Mouse (Mus musculus) CD8-positive naive resting alpha-beta T cell, adult 2 months (primary cell): ENCODE measurements at regions not wholly inside any gene's neighbourhood (a gene's known extent, or its start where the extent isn't known, plus 50 kb on each side); places are given as distances from the start of the nearest gene placed in this dataset.
"Not testable (repeated sequence)": the region's sequence is repeated elsewhere in the genome, so short reads cannot be mapped to it uniquely, and the experiment has no call there.

ENCODE experiments used
- DNase-seq, 2 experiments: peaks; one replicate each; pipeline ENCODE4 v3.0.0; 2022; ENCODE audit warnings: low read depth in 2 of 2, low spot score in 2 of 2

DNA sequence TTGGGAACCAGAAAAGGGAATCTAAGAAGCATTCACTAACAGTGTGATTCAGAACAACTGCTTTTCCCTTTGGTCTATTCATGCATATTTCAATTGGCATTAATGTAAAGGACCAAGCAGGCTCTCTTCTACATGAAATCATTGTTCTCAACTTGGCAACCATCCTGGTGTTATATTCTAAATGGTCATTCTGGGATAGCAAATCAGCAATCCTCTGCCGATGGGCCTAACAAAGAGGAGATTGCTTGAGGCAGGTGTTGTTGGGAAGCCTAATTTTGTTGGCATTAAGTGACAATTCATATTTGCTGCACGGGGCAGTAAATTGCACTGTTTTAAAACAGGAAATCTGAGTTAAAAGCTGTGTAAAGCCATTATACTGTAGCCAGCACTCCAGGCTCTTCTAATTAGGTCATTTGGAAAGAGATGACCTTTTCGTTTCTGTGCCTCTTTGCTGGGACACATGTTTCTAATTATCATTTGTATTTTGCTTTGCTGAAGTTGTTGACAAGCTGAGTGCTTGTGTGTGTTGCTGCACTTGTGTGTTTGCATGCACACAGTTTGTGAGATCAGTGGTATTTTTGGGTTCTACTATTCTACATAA, 275.4 kb downstream of the Cetn3 start:
- DNase-seq: no peak

DNA sequence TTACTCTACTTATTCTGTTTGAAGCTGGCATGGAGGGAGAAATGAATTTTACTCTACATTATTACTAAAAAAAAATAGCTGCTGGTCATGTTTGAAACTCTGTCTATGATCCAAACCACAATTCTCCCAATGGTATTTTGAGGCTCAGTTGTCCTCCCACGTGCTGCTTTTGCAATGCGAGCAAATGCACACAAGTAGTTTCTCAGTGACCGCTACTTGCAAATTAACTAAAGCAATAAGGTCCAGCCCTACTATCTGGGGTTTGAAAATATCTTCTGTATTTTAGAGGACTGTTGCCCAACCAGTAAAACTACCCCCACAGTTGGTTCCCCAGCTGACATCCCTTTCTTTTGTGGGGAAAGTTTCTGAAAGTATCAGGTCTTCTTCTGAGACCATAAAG, 276.0 kb downstream of the Cetn3 start:
- DNase-seq: no peak

DNA sequence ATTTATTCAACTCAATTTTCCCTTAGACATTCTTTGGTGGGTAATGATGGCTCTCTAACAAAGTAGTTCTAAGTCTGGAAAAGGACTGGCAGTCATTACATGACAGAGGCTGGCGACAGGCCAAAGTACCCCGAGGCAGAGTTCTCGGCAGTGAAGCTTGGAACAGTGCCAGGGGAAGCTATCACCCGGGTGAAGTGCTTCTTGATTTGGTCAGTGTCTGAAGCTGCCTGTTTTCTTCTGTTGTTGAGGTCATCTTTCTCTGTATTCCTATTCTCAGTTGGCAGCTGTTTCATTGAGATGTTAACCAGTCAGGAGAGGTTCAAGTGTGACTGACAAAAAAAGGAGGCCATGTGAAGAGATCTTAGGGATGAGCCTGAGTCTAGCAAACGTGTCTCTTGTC, 276.6 kb downstream of the Cetn3 start:
- no peak for DNase-seq

DNA sequence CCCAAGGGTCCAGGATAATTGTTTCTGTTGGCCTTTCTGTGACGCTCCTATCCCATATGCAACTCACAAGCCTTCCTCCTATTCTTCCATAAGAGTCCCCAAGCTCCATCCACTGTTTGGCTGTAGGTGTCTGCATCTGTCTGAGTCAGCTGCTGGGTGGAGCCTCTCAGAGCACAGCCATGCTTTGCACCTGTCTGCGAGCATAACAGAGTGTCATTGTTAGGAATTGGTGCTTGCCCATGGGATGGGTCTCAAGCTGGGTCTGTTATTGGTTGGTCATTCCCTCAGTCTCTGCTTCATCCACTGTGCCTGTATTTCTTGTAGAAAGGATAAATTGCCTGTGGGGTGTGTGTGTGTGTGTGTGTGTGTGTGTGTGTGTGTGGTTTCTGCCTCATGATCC, 281.0 kb downstream of the Cetn3 start:
- DNase-seq: not testable (repeated sequence)

DNA sequence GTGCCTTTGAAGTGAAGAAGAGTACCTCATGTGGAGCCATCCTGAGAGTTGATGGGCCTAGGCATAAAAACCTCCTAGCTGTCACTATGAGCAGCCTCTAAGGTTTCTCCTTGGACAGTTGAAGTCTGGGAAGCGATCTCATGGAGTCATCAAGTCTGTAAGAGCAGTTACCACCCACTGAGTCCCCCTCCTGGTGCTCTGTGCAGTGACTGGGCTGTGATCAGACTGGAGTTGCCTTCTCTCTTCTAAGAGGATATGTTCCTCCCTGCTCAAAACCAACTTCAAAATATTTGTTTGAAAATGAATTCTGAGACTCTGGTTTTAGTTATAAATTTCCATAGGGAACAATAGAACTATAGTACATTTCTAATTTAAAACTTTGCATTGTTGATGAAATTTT, 283.3 kb downstream of the Cetn3 start:
- DNase-seq: no peak

DNA sequence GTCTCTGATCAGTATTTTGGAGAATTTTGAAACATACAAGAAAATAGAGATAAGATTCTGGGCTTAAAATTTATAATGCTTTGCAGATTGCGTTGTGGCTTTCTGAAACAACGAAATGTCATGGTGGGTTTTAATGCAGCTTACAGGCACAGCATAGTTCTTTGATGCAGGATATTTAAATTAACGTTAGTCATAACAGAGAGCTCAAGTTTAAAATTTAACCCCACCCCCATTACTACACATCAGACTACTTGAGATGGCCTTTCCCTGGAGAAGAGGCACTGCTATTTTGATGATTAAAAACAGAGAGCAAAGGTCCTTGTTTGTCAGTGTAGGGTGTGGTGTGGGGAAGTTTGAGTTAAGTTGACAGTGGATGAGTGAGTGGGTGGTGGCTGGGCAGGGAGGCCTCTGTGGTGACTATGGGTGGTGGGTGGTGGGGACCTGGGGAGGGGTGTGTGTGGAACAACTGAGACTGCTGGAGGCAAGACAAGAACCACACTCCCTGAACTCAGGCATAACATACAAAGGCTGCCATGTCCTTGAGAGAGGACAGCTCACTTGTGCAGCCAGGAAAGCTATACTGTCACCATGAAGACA, 283.9 kb downstream of the Cetn3 start:
- no peak for DNase-seq

DNA sequence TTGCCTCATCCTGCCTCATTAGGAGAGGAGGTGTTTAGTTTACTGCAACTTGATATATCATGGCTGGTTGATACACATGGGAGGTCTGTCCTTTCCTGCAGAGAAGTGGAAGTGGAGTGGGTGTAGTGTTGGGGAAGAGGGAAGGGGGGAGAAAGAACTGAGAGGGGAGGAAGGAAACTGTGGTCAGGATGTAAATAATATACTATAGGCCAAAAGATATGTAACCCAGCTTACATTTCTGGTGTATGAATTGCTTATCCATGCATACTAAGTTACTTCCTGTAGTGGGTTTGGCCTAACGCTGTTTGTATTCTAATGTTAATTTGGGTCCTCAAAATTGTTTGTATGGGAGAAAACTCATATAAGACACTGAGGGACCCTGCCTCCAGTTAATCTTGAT, 289.6 kb downstream of the Cetn3 start:
- no peak for DNase-seq

DNA sequence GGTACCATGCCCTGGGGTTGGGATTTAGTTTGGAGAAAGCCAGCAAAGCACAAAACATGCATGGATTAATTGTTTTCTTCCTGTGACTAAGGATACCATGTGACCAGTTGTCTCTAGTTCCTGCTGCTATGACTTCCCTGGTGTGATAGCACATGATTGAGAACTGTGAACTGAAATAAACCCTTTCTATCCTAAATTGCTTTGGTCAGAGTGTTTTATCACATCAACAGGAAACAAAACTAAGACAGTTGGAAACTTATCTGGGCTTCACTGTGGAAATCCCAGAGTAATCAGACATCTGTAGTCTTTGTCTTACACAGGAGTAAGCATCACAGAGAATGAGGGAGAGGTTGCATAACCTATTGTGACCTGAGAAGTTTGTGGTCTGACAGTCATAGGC, 290.5 kb downstream of the Cetn3 start:
- DNase-seq: no peak

DNA sequence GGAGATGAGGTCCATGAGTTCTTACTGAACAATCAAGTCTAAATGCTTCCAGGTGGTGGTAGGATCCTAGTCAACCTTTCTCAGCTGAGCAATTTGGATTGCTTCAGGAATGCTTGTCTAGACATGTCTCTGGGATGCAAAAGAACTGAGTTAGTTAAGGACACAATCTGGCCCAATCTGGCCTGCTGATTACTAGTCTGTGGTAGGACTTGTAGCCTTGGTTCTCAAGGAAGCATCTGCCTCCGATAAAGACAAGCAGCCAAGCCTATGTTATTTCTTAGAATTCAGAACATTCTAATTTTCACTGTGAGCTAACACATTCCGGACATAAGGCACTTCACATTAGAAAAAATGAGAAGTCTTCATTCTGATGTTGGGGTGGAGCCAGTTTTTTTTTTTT, 298.5 kb downstream of the Cetn3 start:
- no peak for DNase-seq

DNA sequence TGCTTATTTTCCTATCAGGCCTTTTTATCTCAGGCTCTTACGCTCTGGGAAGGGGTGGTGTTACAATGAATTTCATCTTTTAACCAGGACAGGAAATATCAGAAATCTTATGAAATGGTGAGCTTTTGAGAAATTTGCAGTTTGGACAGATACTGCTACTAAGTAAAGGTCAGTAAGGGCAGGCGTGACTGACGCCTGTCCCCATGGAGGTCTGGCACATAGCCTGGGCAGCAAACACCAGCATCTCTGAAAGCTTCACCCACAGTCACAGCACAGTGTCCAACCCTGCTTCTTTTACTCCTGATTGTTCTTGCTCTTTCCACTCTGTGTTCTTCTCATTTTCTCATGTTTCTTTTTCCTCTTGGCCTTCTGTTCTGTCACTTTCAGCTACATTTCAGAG, 304.8 kb downstream of the Cetn3 start:
- DNase-seq: no peak

DNA sequence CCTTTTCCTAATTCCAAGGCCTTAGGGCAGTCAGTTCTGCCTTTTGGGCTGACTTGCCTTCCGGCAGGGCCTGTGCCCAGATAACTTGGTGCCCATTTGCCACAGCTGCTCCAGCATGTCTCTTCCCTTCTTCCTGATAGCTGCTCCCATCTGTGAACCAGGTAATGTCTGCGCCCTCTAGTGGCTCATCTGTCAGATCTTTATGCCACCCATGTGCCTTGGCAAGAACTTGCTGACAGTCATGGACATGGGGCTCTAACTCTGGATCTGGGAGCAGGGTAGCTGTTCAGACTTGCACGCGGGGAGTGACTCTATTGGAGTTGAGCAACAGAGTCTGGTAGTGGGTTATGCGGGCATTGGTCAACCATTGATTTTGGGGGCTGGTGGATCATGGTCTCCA, 309.3 kb downstream of the Cetn3 start:
- DNase-seq: no peak

DNA sequence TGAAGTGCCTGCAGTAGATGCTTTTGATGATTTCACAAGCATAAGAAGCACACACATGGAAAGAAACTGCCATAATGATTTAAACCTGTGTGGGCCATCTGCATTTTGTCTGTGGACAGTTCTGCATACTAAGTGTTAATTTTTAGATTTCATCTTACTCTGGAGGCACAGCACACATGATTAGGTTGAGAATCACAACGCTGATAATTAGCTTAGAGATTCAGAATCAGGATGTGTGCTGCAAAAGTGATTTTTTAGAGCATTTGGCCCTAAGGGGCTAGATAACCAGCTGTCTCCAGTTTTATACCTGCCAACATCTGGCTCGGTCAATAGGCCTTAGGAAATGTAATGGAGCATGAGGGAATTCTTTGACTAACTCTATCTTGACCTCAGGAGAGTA, 323.2 kb downstream of the Cetn3 start:
- no peak for DNase-seq

DNA sequence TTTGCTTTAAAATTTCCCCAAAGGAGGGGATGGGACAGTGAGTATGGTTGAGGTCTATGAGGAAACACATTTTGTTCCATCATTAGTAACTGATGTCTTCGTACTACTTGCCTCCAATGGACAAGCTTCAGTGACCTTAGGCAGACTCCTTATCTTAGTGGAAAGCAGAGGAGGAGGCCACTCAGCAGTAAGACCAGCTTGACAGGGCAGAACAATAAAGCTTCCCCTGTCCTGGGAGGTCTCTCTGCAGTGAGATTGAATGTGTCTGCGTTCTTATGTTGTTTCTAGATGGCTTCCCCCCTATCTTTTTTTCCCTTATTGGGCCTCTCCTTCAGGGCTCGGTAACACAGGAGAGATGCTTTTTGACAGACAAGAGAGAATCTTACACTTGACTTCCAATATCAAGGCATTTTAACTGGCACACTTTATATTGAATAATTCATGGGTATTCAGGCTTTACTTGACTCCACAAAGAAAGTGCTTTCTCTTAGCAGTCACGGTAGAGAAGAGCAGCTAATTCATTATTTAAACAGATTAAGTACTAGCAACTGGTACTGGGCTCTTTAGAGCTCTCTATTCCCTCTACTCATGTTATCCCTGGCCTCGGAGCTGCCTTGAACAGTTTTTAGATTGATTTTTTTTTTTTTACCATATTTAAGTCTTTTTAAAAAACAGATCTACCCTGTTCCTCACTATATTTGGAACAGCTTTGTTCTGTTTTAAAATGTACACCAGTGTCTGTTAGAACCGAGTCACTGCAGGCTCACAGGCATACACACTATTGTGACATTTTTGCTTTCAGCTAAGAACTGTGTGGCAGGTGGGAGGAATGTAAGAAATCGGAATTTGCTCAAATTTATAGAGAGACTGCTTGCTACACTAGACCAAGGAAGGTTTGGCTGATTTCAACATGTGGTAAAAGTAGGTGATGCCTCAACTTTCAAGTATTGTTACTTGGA, 347.2 kb downstream of the Cetn3 start:
- no peak for DNase-seq
